Mouse (Mus musculus) gastrocnemius, postnatal 25 days (tissue): ENCODE measurements around the gene Gsta4. TPM values are rescaled to one million over a fixed set of nuclear protein-coding genes. Genes with fewer than 3 reads are reported as not detected.
"Not testable (repeated sequence)": the region's sequence is repeated elsewhere in the genome, so short reads cannot be mapped to it uniquely, and the experiment has no call there.

Source experiments
- DNase-seq: peaks from one replicate; pipeline ENCODE4 v3.0.0; 2022
- total RNA-seq, 2 experiments: library from RNA; stranded (reverse); gene quantifications; 1 replicate in 1 of 2; 2 replicates in 1 of 2; pipeline ENCODE4 v1.2.3; 2021

Gene Gsta4
- total RNA-seq, 2 experiments from 2014 or later = 12.1 to 13.1 TPM

DNA sequence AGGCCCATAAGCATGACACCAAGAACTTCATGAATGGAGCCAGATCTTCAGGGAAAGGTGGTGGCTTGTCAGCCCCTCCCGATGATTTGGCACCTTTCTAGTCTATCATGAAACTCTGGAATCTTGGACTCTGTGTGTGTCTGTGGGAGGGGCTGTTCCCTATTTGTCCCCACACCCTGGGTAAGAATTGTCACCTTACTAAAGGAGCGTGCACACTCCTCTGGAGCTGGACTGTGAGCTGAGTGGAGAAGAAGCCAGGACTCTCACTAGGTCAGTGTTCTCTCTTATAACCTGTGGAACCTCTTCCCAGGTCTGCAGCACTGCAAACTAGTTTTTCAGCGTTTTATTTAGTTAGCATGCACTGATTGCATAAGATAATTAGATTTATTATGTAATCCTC lies 47.9 kb downstream of the Gsta4 start, which contains the start of gene Gsta1:
TSS of gene Gsta1 (plus strand) at position 196 of the 400 bp plus-strand sequence.
- DNase-seq = not testable (repeated sequence)

DNA sequence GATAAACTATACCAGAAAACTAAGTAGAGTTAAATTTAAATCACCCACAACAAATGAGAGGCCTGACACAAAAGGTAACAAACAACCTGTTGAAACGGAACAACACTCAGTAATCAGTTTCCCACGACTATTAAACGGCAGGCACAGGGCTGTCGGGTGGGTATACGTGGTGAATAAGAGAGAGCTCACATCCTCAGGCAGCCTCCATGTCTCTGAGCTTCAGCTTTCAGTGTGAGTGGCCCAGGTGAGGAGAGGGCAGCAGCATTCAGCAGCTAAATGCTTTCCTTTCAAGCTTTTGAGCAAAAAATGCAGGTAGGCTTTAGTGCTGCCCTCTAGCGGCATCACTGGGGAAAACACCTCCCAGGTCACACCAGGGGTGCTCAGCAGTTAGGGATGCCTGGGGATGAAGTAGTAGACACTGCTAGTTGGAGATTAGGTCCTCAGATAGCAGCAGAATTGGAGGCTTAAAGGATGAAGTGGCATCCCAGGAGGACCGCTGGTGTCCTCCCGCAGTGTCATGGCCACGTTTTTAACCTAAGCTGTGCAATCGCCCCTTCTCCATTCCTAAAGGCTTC lies 50.6 kb downstream of the Gsta4 start:
- not testable (repeated sequence) for DNase-seq

GRCm38 (mm10) chr9:78255683-78256470 lies 73.3 kb downstream of the Gsta4 start:
- DNase-seq = not testable (repeated sequence)

DNA sequence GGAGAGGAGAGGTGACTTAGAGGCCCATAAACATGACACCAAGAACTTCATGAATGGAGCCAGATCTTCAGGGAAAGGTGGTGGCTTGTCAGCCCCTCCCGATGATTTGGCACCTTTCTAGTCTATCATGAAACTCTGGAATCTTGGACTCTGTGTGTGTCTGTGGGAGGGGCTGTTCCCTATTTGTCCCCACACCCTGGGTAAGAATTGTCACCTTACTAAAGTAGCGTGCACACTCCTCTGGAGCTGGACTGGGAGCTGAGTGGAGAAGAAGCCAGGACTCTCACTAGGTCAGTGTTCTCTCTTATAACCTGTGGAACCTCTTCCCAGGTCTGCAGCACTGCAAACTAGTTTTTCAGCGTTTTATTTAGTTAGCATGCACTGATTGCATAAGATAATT lies 74.3 kb downstream of the Gsta4 start, which contains the start of gene Gm3776:
TSS of gene Gm3776 (plus strand) at position 216 of the 400 bp plus-strand sequence.
- not testable (repeated sequence) for DNase-seq

Other genes starting within 250 kb of the Gsta4 start
- not detected for gene Gcm1, start 130.8 kb upstream of the Gsta4 start, total RNA-seq
- 10 to 100 TPM; 47.3 to 56.5 TPM for gene Fbxo9, start 73.7 kb upstream of the Gsta4 start, total RNA-seq
- 1 to 10 TPM; 6.3 to 7.2 TPM for gene Ick, start 73.6 kb upstream of the Gsta4 start, total RNA-seq
- not detected for gene Gsta1, start 47.9 kb downstream of the Gsta4 start, total RNA-seq
- not detected for gene Gm3776, start 74.4 kb downstream of the Gsta4 start, total RNA-seq
- not detected for gene Gm10639, start 107.1 kb downstream of the Gsta4 start, total RNA-seq
- not detected for gene Omt2a, start 132.0 kb downstream of the Gsta4 start, total RNA-seq
- not detected for gene Omt2b, start 144.8 kb downstream of the Gsta4 start, total RNA-seq
- not detected for gene Gsta2, start 173.0 kb downstream of the Gsta4 start, total RNA-seq
- not detected for gene Dppa5a, start 185.4 kb downstream of the Gsta4 start, total RNA-seq
- gene Ooep, start 196.0 kb downstream of the Gsta4 start, total RNA-seq = under 1 TPM in 1 of 2 experiments, not detected in 1; 0.13 TPM
- not detected for gene Ddx43, start 213.0 kb downstream of the Gsta4 start, total RNA-seq